ENCODE assay signal across 9 mouse cellular contexts in the genomic region with DNA sequence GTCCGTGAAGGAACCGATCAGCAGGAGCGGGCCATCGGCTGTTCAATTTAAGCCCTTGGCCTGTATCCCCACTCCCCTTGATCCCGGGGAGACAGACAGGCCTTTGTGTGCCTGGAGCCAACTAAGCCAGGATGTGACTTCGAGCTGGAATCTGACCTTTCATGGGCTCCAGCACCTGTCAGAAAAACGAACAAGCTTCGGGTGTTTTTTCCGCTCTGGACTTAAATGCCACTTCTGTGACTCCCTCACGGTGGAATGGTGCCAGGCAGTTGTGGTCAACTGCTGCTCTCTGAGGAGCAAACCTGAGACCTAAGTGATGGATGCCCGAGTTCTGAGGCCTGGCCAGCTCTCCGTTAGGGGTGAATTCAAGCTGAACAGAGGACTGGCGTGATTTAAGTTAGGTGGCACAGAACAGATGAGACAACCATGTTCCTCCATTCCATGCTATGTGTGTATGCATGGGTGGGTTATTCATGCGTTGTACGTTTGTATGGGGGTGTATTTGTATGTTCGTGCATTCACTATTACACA.
DNase-seq lines count a peak whose midpoint lies in the region; TF ChIP-seq lines count a peak whose summit lies in the region.
"Had no signal": no experiment of that assay in that cellular context is flagged by ENCODE, and none has a peak within 500 bp of the region (broad histone marks: within the 10 kb centered on the region; RNA-seq: fewer than 3 reads in every experiment).

No protein-coding gene starts in this region.

- no peaks in the 10 kb centered on the region for H3K36me3 ChIP-seq in myocyte (ENCODE audit: control insufficient read depth, insufficient read depth)
- H3K36me3 ChIP-seq: heart, embryonic 15.5 days had no signal

- TF ChIP-seq POLR2A in myocyte (IDR thresholded peaks at IDR 0.05; ENCODE audit: insufficient read length, low read depth), result no peak

- no peak overlapping the region for H3ac ChIP-seq in myocyte (ENCODE audit: control insufficient read depth, insufficient read length)

- DNase-seq in kidney, postnatal 36 days, result peak; percentile 40 to 62
- DNase-seq in kidney, adult 18-20 months, result no peak
- DNase-seq in adrenal gland, postnatal 36 days, result peak; percentile 74 to 75
- DNase-seq in gastrocnemius, postnatal 4 days (ENCODE audit: low spot score in 2 of 2), result peak; percentile 39 to 66
- no peak for DNase-seq in urinary bladder, adult 18-20 months (ENCODE audit: low spot score in 2 of 2)
- DNase-seq in ovary, postnatal 36 days (ENCODE audit: low spot score), result no peak
- no peak for DNase-seq in cerebellum, postnatal 25 days

- no peaks in the 10 kb centered on the region for H3K27me3 ChIP-seq in myocyte (ENCODE audit: control insufficient read depth, insufficient read depth, insufficient read length)
- H3K27me3 ChIP-seq: heart, embryonic 15.5 days had no signal

- H3K4me3 ChIP-seq in myocyte, result no peak overlapping the region
- H3K4me3 ChIP-seq: heart, embryonic 15.5 days had no signal

- peak overlapping the region; percentile 51 for H3K4me2 ChIP-seq in myocyte (ENCODE audit: low read depth)
- H3K4me2 ChIP-seq: heart, embryonic 15.5 days had no signal

- no peaks in the 10 kb centered on the region for H3K79me2 ChIP-seq in myocyte (ENCODE audit: control insufficient read depth, insufficient read depth)

TF ChIP-seq in myocyte, 11 proteins besides CTCF, POLR2A, EP300 and RAD21:
- TF ChIP-seq SRF (IDR thresholded peaks at IDR 0.05; ENCODE audit: control insufficient read depth, insufficient read length, low read depth) (peak; percentile 53), REST (IDR thresholded peaks at IDR 0.05; ENCODE audit: insufficient read depth, insufficient read length) (no peak), TCF3 (IDR thresholded peaks at IDR 0.05; ENCODE audit: insufficient read length, low read depth) (no peak), TCF12 (IDR thresholded peaks at IDR 0.05; ENCODE audit: insufficient read depth, poor library complexity, severe bottlenecking) (peak; percentile 42), MYOG (IDR thresholded peaks at IDR 0.05; ENCODE audit: control insufficient read depth in 1 of 3, insufficient read depth in 1 of 3, insufficient read length in 2 of 3, low read depth in 2 of 3) (peak in 1 of 3 experiments; percentile 52), MAX (IDR thresholded peaks at IDR 0.05; ENCODE audit: low read depth) (no peak), MYOD1 (IDR thresholded peaks at IDR 0.05; ENCODE audit: control insufficient read depth in 1 of 3, insufficient read length in 2 of 3, low read depth in 2 of 3) (peak in 2 of 3 experiments; percentile 61 to 69)

Comparison
In these comparisons a context has a peak if more than half of its experiments do, and no peak if none do; other contexts are left out.
1. DNase-seq: peak in kidney, postnatal 36 days (2 of 2), adrenal gland, postnatal 36 days (2 of 2) and gastrocnemius, postnatal 4 days (2 of 2); none in kidney, adult 18-20 months (single experiment), urinary bladder, adult 18-20 months (0 of 2), ovary, postnatal 36 days (single experiment) and cerebellum, postnatal 25 days (0 of 2).